ENCODE assay signal across 17 mouse cellular contexts in genomic region chr9:42231116-42231515, GRCm38 (mm10). TPM values are rescaled to one million over a fixed set of nuclear protein-coding genes. Genes with fewer than 3 reads are reported as not detected.
DNase-seq lines count a peak whose midpoint lies in the region; ATAC-seq lines count a peak whose summit lies in the region.
"Had no signal": no experiment of that assay in that cellular context is flagged by ENCODE, and none has a peak within 500 bp of the region (broad histone marks: within the 10 kb centered on the region; RNA-seq: fewer than 3 reads in every experiment).

No protein-coding gene starts in this region.

- peaks cover 14% of the 10 kb centered on the region for H3K4me1 ChIP-seq in kidney, embryonic 15.5 days
- 0 out of 2 replicates have a peak, but pooled peaks cover 8% of the 10 kb centered on the region for H3K4me1 ChIP-seq in neural tube, embryonic 12.5 days
- no peaks in the 10 kb centered on the region for H3K4me1 ChIP-seq in hindbrain, embryonic 14.5 days (replicated peaks; ENCODE audit: control insufficient read depth, insufficient read depth, low read length)
- H3K4me1 ChIP-seq: embryonic facial prominence, embryonic 15.5 days; megakaryocyte, embryonic 14.5 days had no signal

- 16% methylated on average over 5 of the region's 5 CpGs for WGBS in kidney, embryonic 15.5 days
- 23% methylated on average over 5 of the region's 5 CpGs for WGBS in neural tube, embryonic 12.5 days
- 33% methylated on average over 5 of the region's 5 CpGs for WGBS in hindbrain, embryonic 14.5 days

- H3K27me3 ChIP-seq in kidney, embryonic 15.5 days, result peaks cover 7% of the 10 kb centered on the region; the same call in 1 of the 2 replicates
- H3K27me3 ChIP-seq in neural tube, embryonic 12.5 days (replicated peaks), result no peaks in the 10 kb centered on the region
- no peaks in the 10 kb centered on the region for H3K27me3 ChIP-seq in hindbrain, embryonic 14.5 days (ENCODE audit: control insufficient read depth, insufficient read depth, low read length)
- H3K27me3 ChIP-seq: embryonic facial prominence, embryonic 15.5 days had no signal

- H3K27ac ChIP-seq in kidney, embryonic 15.5 days, result no peak overlapping the region
- H3K27ac ChIP-seq in neural tube, embryonic 12.5 days, result no peak overlapping the region; the same call in 1 of the 2 replicates
- peak overlapping the region; percentile 45; the same call in 1 of the 2 replicates for H3K27ac ChIP-seq in hindbrain, embryonic 14.5 days
- H3K27ac ChIP-seq: embryonic facial prominence, embryonic 15.5 days; heart, embryonic 10.5 days had no signal

- no peak overlapping the region for H3K4me3 ChIP-seq in kidney, embryonic 15.5 days (replicated peaks)
- no peak overlapping the region for H3K4me3 ChIP-seq in neural tube, embryonic 12.5 days
- no peak overlapping the region for H3K4me3 ChIP-seq in hindbrain, embryonic 14.5 days (replicated peaks; ENCODE audit: low read length)
- H3K4me3 ChIP-seq: embryonic facial prominence, embryonic 15.5 days; heart, embryonic 10.5 days; megakaryocyte, embryonic 14.5 days had no signal

- ATAC-seq in kidney, embryonic 15.5 days (replicated peaks; ENCODE audit: low FRiP score), result peak; percentile 58
- peak; percentile 65; the same call in 1 of the 2 replicates for ATAC-seq in neural tube, embryonic 12.5 days (ENCODE audit: low FRiP score, low read depth)
- no peak for ATAC-seq in hindbrain, embryonic 14.5 days (ENCODE audit: low FRiP score)
- ATAC-seq: forebrain, embryonic 16.5 days; midbrain, embryonic 16.5 days had no signal

- DNase-seq in kidney, adult 18-20 months, result no peak
- no peak for DNase-seq in neural tube, embryonic 10.5 days (ENCODE audit: extremely low spot score, low spot score)
- DNase-seq in hindbrain, embryonic 14.5 days (ENCODE audit: low spot score), result peak; percentile 27
- no peak for DNase-seq in layer of hippocampus, postnatal 10 days (ENCODE audit: low spot score in 2 of 2)
- no peak for DNase-seq in spleen, adult 18-20 months
- DNase-seq: gastrocnemius, postnatal 25 days; lung, adult 2 months; thymus, adult 18-20 months; thymus, postnatal 4 days had no signal

- no peaks in the 10 kb centered on the region for H3K9me3 ChIP-seq in kidney, embryonic 15.5 days (replicated peaks)
- H3K9me3 ChIP-seq in neural tube, embryonic 12.5 days, result no peaks in the 10 kb centered on the region
- no peaks in the 10 kb centered on the region for H3K9me3 ChIP-seq in hindbrain, embryonic 14.5 days (ENCODE audit: control insufficient read depth, low read length)
- H3K9me3 ChIP-seq: embryonic facial prominence, embryonic 15.5 days; heart, embryonic 10.5 days had no signal

- H3K9ac ChIP-seq in kidney, embryonic 15.5 days, result no peak overlapping the region
- no peak overlapping the region for H3K9ac ChIP-seq in neural tube, embryonic 12.5 days
- H3K9ac ChIP-seq in hindbrain, embryonic 14.5 days, result no peak overlapping the region
- H3K9ac ChIP-seq: embryonic facial prominence, embryonic 15.5 days had no signal

- H3K36me3 ChIP-seq in kidney, embryonic 15.5 days, result no peaks in the 10 kb centered on the region
- H3K36me3 ChIP-seq in neural tube, embryonic 12.5 days, result no peaks in the 10 kb centered on the region
- no peaks in the 10 kb centered on the region for H3K36me3 ChIP-seq in hindbrain, embryonic 14.5 days (replicated peaks; ENCODE audit: control insufficient read depth, insufficient read depth)
- H3K36me3 ChIP-seq: embryonic facial prominence, embryonic 15.5 days; heart, embryonic 10.5 days had no signal

- no peak overlapping the region for H3K4me2 ChIP-seq in kidney, embryonic 15.5 days
- H3K4me2 ChIP-seq in neural tube, embryonic 12.5 days (replicated peaks), result no peak overlapping the region
- H3K4me2 ChIP-seq in hindbrain, embryonic 14.5 days (replicated peaks), result no peak overlapping the region
- H3K4me2 ChIP-seq: embryonic facial prominence, embryonic 15.5 days; liver, embryonic 11.5 days had no signal

RNA-seq across cellular contexts. Expression of gene Sc5d, which starts 32.9 kb away (rescaled TPM):
- 35.3 and 36.3 TPM in 2 replicates for polyA plus RNA-seq in kidney, embryonic 15.5 days (2015; fragmentation: Nextera tagmentation; extraction: Ambion mirVana)
- polyA plus RNA-seq in neural tube, embryonic 12.5 days (2016; fragmentation: Nextera tagmentation; extraction: Ambion mirVana), result 63.5 and 64.1 TPM in 2 replicates
- 88.1 and 89.3 TPM in 2 replicates for polyA plus RNA-seq in hindbrain, embryonic 14.5 days (2014; fragmentation: Nextera tagmentation; extraction: Ambion mirVana)
- total RNA-seq in layer of hippocampus, postnatal 10 days (2021), result 10 to 100 TPM; 57.9 to 63.4 TPM
